Mouse (Mus musculus): Measurements from ENCODE around the gene Hist2h3c2. TPM values are rescaled to one million over a fixed set of nuclear protein-coding genes. Genes with fewer than 3 reads are reported as not detected.
"Not testable (repeated sequence)": the region's sequence is repeated elsewhere in the genome, so short reads cannot be mapped to it uniquely, and the experiment has no call there.

Gene Hist2h3c2
- 9.2 and 10.6 TPM in 2 replicates for polyA plus RNA-seq (2014; fragmentation: Nextera tagmentation; extraction: Ambion mirVana)

DNA sequence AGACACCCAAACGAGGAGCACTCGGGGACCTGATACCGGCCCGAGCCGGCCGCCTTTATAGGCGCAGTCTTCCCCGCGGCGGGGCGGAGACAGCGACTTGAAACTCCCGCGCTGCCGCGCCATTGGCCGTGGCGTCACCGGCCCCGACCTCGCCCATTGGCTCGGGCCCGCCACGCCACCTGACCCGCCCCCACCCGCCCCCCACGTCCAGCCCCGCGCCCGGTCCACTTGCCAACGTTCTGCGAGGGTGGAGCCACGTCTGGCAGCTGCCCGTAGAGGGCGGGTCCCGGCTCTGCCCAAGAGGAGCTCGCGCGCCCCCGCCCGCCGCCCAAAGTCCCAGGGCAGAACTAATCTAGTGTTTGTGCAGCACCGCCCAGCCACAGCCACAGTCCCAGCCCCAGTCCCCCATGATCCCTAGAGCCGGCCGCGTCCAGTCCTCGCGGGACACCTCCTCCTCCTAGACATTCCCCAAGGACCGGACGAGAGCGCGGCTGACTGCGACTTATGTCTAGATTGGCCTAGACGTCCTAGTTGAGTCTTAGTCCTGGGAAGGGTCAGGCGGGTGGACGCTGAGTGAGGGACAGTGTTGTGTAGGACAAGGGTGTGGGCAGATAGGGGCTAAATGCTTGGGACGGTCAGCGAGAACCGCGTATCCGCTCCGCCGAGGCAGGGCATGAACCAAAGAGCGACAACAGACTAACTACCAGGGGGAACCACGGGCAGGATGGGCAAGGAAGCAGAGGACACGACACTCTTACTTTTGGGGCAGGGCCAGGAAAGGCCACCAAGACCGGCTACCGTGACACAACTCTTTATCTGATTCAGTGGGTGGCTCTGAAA lies at the start of gene Hist2h3c2:
Hist2h3c2 (minus strand) TSS at position 174 of the 840 bp plus-strand sequence.
- DNase-seq (ENCODE audit: low spot score); H3K27me3 ChIP-seq (ENCODE audit: control insufficient read depth, insufficient read depth, low read length); H3K36me3 ChIP-seq (ENCODE audit: control insufficient read depth, insufficient read depth, low read length); H3K9me3 ChIP-seq (ENCODE audit: control insufficient read depth, low read length): not testable (repeated sequence)
- H3K27ac ChIP-seq (replicated peaks; ENCODE audit: low read depth, low read length): peak within 1 kb of the TSS; percentile 89
- 0% methylated on average over 10 of the region's 68 CpGs for WGBS
- H3K4me2 ChIP-seq (ENCODE audit: low read depth, severe bottlenecking): peak within 1 kb of the TSS; percentile 60
- H3K4me1 ChIP-seq (ENCODE audit: control insufficient read depth, insufficient read depth, low read length): peaks cover 17% of the 10 kb centered on the region; the same call in 1 of the 2 replicates
- peak within 1 kb of the TSS; percentile 78 for H3K9ac ChIP-seq (ENCODE audit: low read length)
- peak within 1 kb of the TSS; percentile 40 for H3K4me3 ChIP-seq (ENCODE audit: low read depth, low read length)
- peak; percentile 91 for ATAC-seq (ENCODE audit: insufficient number of reproducible peaks, low FRiP score, low TSS enrichment, low read depth)

DNA sequence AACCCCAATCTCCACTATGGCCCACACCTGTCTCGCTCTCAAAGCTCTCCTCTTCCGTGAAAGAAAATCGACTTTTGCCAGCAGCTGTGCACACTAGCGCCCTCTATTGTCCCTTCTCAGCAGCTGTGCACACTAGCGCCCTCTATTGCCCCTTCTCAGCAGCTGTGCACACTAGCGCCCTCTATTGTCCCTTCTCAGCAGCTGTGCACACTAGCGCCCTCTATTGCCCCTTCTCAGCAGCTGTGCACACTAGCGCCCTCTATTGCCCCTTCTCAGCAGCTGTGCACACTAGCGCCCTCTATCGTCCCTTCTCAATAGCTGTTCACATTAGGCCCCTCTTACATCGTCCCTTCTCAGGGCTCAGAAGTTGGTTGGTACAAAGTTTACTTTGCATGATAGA lies 48.4 kb upstream of the Hist2h3c2 start:
- not testable (repeated sequence) for H3K4me2 ChIP-seq (ENCODE audit: low read depth, severe bottlenecking); H3K4me1 ChIP-seq (ENCODE audit: control insufficient read depth, insufficient read depth, low read length); ATAC-seq (ENCODE audit: insufficient number of reproducible peaks, low FRiP score, low TSS enrichment, low read depth); H3K27me3 ChIP-seq (ENCODE audit: control insufficient read depth, insufficient read depth, low read length); H3K9me3 ChIP-seq (ENCODE audit: control insufficient read depth, low read length); H3K36me3 ChIP-seq (ENCODE audit: control insufficient read depth, insufficient read depth, low read length); H3K27ac ChIP-seq (replicated peaks; ENCODE audit: low read depth, low read length); H3K9ac ChIP-seq (ENCODE audit: low read length); H3K4me3 ChIP-seq (ENCODE audit: low read depth, low read length)
- 87% methylated on average over 11 of the region's 11 CpGs for WGBS
- peak; percentile 4 for DNase-seq (ENCODE audit: low spot score)

DNA sequence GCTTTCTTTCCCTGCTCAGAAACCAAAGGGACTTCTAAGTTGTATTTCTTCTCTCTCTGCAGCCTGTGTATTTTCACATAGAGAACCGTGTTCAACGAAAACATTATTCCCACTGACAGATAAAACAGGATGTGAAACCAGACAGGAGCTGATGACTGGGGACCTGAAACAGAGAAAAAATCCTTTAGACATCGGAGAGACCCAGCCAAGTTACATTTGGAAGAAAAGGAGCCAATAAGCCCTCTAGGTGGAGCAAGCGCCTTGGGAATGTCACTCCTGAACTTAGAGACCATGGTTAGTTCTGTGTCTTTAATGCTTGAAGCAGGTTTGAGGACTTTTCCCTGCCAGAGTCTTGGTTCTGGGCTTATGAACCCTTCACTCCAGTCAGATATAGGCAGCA lies 45.5 kb upstream of the Hist2h3c2 start:
- DNase-seq (ENCODE audit: low spot score) (peak; percentile 59), ATAC-seq (ENCODE audit: insufficient number of reproducible peaks, low FRiP score, low TSS enrichment, low read depth) (no peak)
- no peaks in the 10 kb centered on the region for H3K27me3 ChIP-seq (ENCODE audit: control insufficient read depth, insufficient read depth, low read length)
- WGBS: 22% methylated on average over 4 of the region's 4 CpGs
- no peak overlapping the region for H3K9ac ChIP-seq (ENCODE audit: low read length)
- no peaks in the 10 kb centered on the region for H3K4me1 ChIP-seq (ENCODE audit: control insufficient read depth, insufficient read depth, low read length)
- H3K36me3 ChIP-seq (ENCODE audit: control insufficient read depth, insufficient read depth, low read length): no peaks in the 10 kb centered on the region
- no peaks in the 10 kb centered on the region for H3K9me3 ChIP-seq (ENCODE audit: control insufficient read depth, low read length)
- no peak overlapping the region for H3K4me3 ChIP-seq (ENCODE audit: low read depth, low read length)
- H3K4me2 ChIP-seq (ENCODE audit: low read depth, severe bottlenecking): no peak overlapping the region
- no peak overlapping the region for H3K27ac ChIP-seq (replicated peaks; ENCODE audit: low read depth, low read length)

DNA sequence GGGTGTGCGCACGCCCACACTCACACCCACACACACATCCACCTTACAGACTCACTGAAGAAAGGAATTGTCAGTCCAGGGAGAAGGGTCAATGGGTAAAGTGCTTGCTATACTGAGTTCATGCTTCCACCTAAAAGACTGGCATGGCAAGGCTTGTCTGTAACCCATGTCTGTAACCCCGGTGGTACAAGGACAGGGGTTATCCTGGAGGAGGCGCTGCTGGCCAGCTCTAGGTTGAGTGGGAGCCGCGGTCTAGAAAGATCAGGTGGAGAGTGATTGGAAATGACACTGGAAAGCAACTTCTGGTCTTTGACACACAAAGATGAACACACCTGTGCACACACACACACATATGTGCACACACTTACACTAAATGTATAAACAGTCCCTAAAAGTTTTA lies 41.7 kb upstream of the Hist2h3c2 start:
- whole genome bisulfite sequencing: 49% methylated on average over 6 of the region's 6 CpGs
- Histone ChIP-seq H3K36me3 (ENCODE audit: control insufficient read depth, insufficient read depth, low read length) (no peaks in the 10 kb centered on the region), H3K27ac (replicated peaks; ENCODE audit: low read depth, low read length) (no peak overlapping the region), H3K27me3 (ENCODE audit: control insufficient read depth, insufficient read depth, low read length) (no peaks in the 10 kb centered on the region), H3K4me3 (ENCODE audit: low read depth, low read length) (no peak overlapping the region), H3K9me3 (ENCODE audit: control insufficient read depth, low read length) (no peaks in the 10 kb centered on the region), H3K4me1 (ENCODE audit: control insufficient read depth, insufficient read depth, low read length) (no peaks in the 10 kb centered on the region), H3K9ac (ENCODE audit: low read length) (no peak overlapping the region), H3K4me2 (ENCODE audit: low read depth, severe bottlenecking) (no peak overlapping the region)
- DNase-seq (ENCODE audit: low spot score) (no peak), ATAC-seq (ENCODE audit: insufficient number of reproducible peaks, low FRiP score, low TSS enrichment, low read depth) (no peak)

DNA sequence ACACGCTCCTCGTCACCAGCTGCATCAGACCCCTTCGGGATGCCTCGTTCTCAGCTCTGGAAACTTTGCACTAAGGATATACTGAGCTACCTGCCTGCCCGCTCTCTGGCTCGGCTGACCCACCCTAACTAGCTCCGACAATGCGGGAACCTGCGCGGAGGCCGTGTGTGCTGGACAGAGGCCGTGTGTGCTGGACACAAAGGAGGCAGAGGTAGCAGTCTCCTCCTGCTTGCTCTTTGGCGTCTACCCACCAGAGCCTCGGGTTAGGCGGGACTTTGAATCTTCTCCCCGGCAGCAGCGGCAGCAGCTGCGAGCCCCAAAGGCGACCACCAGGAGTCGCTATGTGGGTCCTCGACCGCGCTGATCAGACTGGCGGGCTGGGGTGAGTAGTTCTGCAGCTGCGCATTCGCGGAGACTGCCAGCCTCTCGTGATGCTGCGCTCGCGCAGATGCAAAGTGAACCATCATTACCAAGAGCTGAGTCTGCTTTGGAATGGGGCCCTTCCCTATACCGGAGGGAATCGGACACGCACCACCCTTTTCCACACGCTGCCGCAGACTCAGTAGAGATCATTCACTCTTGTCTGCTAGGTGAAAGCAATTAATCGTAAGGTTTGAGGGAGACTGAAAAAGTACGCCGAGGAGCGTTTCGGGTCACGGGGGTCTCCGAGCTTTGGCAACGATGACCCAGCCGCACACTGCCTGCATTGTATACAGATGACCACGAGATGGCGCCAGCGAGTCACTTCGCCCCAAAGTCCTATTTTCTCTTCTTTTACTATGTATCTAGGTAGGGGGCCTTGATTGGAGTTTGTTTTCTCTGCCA lies 39.1 kb upstream of the Hist2h3c2 start:
- H3K4me3 ChIP-seq (ENCODE audit: low read depth, low read length): peak overlapping the region; percentile 43
- H3K4me2 ChIP-seq (ENCODE audit: low read depth, severe bottlenecking): peak overlapping the region; percentile 82
- H3K4me1 ChIP-seq (ENCODE audit: control insufficient read depth, insufficient read depth, low read length): no peaks in the 10 kb centered on the region
- H3K36me3 ChIP-seq (ENCODE audit: control insufficient read depth, insufficient read depth, low read length): no peaks in the 10 kb centered on the region
- H3K27ac ChIP-seq (replicated peaks; ENCODE audit: low read depth, low read length): peak overlapping the region; percentile 70
- under 1% methylated on average over 49 of the region's 49 CpGs for WGBS
- H3K9ac ChIP-seq (ENCODE audit: low read length): peak overlapping the region; percentile 68
- ATAC-seq (ENCODE audit: insufficient number of reproducible peaks, low FRiP score, low TSS enrichment, low read depth) (peak; percentile 91), DNase-seq (ENCODE audit: low spot score) (peak; percentile 97)
- H3K27me3 ChIP-seq (ENCODE audit: control insufficient read depth, insufficient read depth, low read length): no peaks in the 10 kb centered on the region
- H3K9me3 ChIP-seq (ENCODE audit: control insufficient read depth, low read length): no peaks in the 10 kb centered on the region

DNA sequence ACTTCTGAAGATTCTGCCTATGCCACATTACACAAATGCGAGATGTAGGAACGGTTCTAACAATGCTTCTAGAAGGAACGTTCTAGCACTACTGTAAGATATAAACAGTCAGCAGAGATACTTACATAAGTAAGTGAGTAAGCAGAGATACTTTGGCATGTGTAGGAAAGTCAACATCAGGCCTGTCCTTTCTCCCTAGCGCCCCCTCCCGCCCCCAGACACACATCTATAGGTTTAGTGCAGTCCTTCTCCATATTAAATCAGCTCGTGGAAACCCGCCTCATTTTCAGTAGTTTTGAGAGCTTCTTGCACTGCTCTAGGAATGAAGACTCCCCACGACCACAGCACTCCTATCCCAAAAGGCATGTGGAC lies 38.5 kb upstream of the Hist2h3c2 start:
- Histone ChIP-seq H3K27ac (replicated peaks; ENCODE audit: low read depth, low read length) (no peak overlapping the region; the same call in 1 of the 2 replicates), H3K27me3 (ENCODE audit: control insufficient read depth, insufficient read depth, low read length) (no peaks in the 10 kb centered on the region), H3K9me3 (ENCODE audit: control insufficient read depth, low read length) (no peaks in the 10 kb centered on the region), H3K9ac (ENCODE audit: low read length) (peak overlapping the region; percentile 68), H3K4me2 (ENCODE audit: low read depth, severe bottlenecking) (peak overlapping the region; percentile 82), H3K4me1 (ENCODE audit: control insufficient read depth, insufficient read depth, low read length) (no peaks in the 10 kb centered on the region), H3K4me3 (ENCODE audit: low read depth, low read length) (peak overlapping the region; percentile 43), H3K36me3 (ENCODE audit: control insufficient read depth, insufficient read depth, low read length) (no peaks in the 10 kb centered on the region)
- WGBS: 16% methylated on average over 8 of the region's 8 CpGs
- DNase-seq (ENCODE audit: low spot score) (peak; percentile 69), ATAC-seq (ENCODE audit: insufficient number of reproducible peaks, low FRiP score, low TSS enrichment, low read depth) (no peak; the same call in 1 of the 2 replicates)

DNA sequence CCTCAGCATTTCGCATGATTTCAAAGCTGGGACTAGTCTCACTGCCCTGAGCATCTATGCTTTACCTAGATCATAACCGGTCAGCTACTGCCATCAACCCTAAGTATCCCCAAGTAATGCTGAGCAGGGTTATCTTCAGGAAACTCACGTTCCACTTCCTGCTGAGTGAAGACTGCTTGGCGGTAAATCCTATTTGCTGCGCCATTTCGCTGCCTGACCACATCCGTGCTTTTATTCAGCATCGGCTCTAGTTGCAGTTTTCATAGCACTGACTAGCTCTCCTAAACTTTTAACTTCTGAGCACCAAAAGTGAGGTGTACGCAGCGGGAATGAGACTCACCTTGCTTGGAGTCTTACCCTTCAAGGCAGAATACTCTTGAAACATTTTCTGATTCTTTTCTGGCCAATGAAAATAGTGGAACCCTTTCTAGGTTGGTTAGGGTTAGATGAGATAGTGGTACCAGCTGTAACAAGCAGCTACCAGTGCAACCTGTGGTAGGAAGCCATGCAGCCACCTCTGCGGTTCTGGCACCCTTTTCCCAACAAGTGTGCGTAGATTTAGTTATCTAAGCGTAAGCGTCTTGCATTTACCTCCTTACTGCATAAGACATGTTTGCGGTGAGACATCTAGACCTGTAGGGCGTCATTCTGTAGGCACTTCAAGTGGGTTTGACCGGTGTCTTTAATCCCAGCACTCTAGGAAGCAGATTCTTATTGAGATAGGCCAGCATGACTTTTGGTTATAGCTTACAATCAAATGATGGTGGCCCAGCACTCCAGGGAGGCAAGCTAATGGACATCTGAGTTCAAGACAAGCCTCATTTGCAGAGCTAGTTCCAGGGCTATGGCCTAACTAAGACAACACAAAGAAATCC lies 34.9 kb upstream of the Hist2h3c2 start:
- 90% methylated on average over 17 of the region's 17 CpGs for WGBS
- no peak overlapping the region for H3K9ac ChIP-seq (ENCODE audit: low read length)
- no peak overlapping the region for H3K27ac ChIP-seq (replicated peaks; ENCODE audit: low read depth, low read length)
- H3K4me2 ChIP-seq (ENCODE audit: low read depth, severe bottlenecking): no peak overlapping the region
- no peak overlapping the region for H3K4me3 ChIP-seq (ENCODE audit: low read depth, low read length)
- no peak for DNase-seq (ENCODE audit: low spot score)
- no peaks in the 10 kb centered on the region for H3K9me3 ChIP-seq (ENCODE audit: control insufficient read depth, low read length)
- H3K36me3 ChIP-seq (ENCODE audit: control insufficient read depth, insufficient read depth, low read length): no peaks in the 10 kb centered on the region
- H3K4me1 ChIP-seq (ENCODE audit: control insufficient read depth, insufficient read depth, low read length): no peaks in the 10 kb centered on the region
- H3K27me3 ChIP-seq (ENCODE audit: control insufficient read depth, insufficient read depth, low read length): no peaks in the 10 kb centered on the region
- no peak for ATAC-seq (ENCODE audit: insufficient number of reproducible peaks, low FRiP score, low TSS enrichment, low read depth)
